Mouse (Mus musculus) megakaryocyte progenitor cell, adult 5-6 weeks (primary cell): ENCODE data around the gene Prr19. TPM values are rescaled to one million over a fixed set of nuclear protein-coding genes. Genes with fewer than 3 reads are reported as not detected.
A peak's percentile ranks its signal among the peaks of the same experiment; 100 is the strongest.

Experiments
- ATAC-seq: replicated peaks from 2 replicates; pipeline ENCODE4 v1.8.0; 2016; ENCODE audit warnings: mild to moderate bottlenecking, moderate TSS enrichment, inconsistent platforms; ENCODE audit not compliant: poor library complexity
- total RNA-seq, 2 experiments: library from RNA; stranded (forward) in 1 of 2; stranded (reverse) in 1 of 2; fragments of 157-497, 149-512 nt in 1 of 2; fragments of 200-1000 nt in 1 of 2; gene quantifications; 2 replicates each; pipeline versions ENCODE4 v1.2.3 to v1.2.4; 2015 to 2017

Prr19 gene
- total RNA-seq, 2 experiments from 2014 or later, result not detected

DNA sequence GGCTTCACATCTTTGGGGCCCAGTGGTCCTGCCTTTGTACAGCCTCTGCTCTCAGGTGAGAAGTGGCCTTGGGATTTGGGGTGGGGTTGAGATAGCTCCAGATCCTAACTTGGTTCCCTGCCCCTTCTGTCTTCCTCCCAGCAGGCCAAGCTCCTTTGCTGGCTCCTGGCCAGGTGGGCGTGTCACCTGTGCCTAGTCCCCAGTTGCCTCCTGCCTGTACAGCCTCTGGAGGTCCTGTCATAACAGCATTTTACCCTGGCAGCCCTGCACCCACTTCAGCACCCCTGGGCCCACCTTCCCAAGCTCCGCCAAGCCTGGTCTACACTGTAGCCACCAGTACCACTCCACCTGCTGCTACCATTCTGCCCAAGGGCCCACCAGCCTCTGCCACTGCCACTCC, 10.3 kb upstream of the Prr19 start:
- ATAC-seq, result peak; percentile 34; the same call in 1 of the 2 replicates

DNA sequence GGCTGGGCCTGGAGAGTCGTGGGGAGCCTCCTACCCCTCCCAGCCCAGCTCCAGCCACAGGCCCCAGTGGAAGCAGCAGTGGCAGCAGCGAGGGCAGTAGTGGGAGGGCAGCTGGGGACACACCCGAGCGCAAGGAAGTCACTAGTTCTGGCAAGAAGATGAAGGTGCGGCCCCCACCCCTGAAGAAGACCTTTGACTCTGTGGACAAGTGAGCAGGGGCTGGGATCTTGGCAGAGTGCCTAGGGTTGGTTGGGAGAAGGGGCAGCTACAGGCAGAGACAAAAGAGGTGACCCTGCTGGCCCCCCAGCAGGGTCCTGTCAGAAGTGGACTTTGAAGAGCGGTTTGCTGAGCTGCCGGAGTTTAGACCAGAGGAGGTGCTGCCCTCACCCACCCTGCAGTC, 9.1 kb upstream of the Prr19 start:
- ATAC-seq, result no peak

DNA sequence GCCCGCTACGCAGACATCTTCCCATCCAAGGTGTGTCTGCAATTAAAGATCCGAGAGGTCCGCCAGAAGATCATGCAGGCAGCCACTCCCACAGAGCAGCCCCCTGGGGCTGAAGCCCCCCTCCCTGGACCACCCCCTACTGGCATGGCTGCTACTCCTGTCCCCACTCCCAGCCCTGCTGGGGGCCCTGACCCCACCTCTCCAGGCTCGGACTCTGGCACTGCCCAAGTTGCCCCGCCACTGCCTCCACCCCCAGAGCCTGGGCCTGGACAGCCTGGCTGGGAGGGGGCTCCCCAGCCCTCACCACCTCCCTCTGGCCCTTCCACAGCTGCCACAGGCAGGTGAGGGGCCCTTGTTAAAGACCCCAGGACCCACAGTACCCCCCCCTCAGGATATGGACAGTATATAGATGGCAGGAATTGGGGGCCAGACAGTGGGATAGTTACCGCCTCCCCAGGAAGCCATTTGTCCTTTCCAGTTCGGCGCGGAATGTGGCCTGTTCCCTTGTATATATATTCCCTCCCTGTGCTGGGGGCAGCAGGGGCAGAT, 7.9 kb upstream of the Prr19 start:
- ATAC-seq, result no peak

DNA sequence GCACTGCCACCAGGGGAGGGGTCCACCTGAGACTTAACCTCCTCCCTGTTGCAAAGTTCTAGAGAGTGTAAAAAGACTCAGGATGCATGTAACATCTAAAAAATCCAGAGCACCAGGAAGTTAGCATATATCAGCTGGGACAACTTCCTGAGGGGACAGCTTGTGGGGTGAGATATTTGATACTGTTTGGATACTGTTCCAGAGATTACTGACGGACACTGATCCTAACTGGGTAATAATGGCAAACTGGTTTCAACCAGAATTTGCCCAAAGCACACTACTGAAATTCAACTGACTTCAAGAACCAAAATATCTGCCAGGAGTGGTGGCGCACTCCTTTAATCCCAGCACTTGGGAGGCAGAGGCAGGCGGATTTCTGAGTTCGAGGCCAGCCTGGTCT, 6.7 kb upstream of the Prr19 start:
- ATAC-seq, result no peak

GRCm38 (mm10) chr7:25294960-25295722, 6.1 kb upstream of the Prr19 start:
- ATAC-seq, result no peak

DNA sequence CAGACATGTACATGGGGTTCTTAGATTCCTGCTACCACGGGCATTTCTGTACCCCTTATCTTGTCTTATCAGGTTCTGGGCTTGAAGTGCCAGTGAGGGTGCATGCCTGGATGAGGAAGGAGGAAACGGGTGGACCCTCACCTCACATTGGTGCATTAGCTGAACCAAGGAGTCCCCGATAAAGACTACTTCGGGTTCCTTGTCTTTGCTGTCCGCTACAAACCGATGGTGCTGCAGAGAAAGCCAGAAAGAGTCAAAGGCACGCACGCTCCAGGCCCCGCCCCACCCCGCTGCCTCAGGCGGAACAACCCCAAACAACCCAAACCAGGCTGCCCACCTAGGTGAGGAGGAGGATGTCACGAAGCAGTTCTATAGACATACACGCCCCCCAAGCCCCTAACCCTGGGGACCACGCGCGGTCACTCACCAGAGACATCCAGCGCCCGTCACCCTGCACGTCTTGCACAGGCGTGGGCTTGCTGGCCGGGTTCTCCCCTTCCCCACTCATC, 4.2 kb upstream of the Prr19 start:
- ATAC-seq, result peak; percentile 49

DNA sequence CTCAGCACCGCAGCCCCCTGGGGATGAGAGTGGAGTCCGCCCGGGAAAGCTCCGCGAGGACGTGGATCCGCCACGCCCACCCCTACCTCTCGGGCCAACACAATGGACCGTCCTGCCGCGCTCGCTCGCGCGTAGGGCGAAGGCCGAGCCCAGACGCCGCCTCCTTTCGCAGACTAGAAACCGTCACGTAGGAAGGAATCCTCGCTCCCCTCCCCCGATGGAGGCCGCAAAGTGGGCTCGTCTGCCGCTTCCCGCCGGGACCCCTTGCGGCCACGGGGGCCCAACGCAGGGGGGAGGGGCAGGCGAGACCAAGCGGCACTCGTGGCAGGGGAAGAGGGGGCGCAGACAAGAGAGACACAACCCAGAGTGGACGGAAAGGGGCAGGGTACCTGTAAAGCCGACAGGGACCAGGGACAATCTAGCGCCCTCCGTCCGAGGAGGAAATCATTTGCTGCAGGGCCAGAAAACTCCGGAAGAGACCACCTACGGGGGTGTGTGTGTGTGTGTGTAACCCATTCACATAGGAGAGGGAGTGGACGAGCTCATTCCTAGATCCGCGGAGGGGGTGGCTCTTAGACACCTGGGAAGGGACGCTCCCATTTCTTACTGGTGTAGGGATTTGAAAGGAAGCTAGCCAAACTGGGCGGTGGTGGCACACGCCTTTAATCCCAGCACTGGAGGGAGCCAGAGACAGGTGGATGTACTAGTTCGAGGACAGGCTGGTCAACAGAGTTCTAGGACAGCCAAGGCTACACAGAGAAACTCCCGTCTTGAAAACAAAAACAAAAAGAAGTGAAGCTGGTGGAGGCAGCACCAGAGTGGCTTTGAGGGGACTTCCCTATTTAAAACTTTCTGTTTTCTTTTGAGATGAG, 3.5 kb upstream of the Prr19 start, which contains the start of gene Pafah1b3:
Gene Pafah1b3, minus strand, starts transcription at position 533 of the 872 bp plus-strand sequence.
- peak; percentile 67 for ATAC-seq

GRCm38 (mm10) chr7:25303003-25303684, 1.9 kb downstream of the Prr19 start:
- ATAC-seq, result no peak

- no peak for ATAC-seq
These were observed 2.4 kb downstream of the Prr19 start for GRCm38 (mm10) chr7:25303685-25304006.

DNA sequence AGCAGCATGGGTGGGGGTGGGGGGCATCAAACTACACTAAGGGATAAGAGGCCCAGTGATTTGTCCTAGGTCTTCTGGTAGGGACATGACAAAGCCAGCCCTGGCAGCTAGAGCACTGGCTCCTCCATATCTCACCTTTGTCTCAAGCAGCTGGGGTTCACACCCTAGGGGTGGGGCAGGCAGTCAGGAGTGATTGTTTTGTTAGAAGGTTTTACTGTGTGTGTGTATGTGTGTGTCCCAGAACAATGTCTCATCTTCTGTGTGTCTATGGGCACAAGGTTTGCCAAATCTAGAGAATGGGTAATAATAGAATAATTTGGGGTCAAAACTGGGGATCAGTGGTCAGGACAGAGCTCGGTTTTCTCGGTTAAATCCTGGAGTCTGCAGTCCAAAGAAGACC, 4.3 kb downstream of the Prr19 start:
- no peak for ATAC-seq

GRCm38 (mm10) chr7:25305956-25306613, 4.9 kb downstream of the Prr19 start, which contains the start of gene Tmem145:
TSS of gene Tmem145 (plus strand) at chr7:25306106.
- peak; percentile 98 for ATAC-seq

DNA sequence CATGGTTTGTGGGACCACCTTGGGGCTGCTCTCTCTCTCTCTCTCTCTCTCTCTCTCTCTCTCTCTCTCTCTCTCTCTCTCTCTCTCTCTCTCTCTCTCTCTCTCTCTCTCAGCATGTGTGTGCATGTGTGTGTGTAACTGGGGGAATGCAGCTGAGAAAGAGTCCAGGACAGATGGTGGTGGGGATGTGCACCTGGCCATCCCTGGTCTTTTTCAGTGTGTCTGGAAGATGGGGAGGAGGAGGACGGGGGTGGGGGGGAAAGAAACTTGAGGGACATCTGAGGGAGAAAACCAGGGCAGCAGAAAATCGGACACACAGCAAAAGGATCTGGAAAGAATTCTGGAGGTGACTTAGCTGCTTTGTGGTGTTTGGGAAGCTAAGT, 5.4 kb downstream of the Prr19 start:
- no peak for ATAC-seq

GRCm38 (mm10) chr7:25308702-25309318, 7.6 kb downstream of the Prr19 start:
- no peak for ATAC-seq

- no peak for ATAC-seq
These were observed 8.2 kb downstream of the Prr19 start for GRCm38 (mm10) chr7:25309425-25309824.

GRCm38 (mm10) chr7:25311193-25311592, 10.0 kb downstream of the Prr19 start:
- ATAC-seq, result no peak

- no peak for ATAC-seq
These were observed 12.1 kb downstream of the Prr19 start for GRCm38 (mm10) chr7:25313325-25313724.

DNA sequence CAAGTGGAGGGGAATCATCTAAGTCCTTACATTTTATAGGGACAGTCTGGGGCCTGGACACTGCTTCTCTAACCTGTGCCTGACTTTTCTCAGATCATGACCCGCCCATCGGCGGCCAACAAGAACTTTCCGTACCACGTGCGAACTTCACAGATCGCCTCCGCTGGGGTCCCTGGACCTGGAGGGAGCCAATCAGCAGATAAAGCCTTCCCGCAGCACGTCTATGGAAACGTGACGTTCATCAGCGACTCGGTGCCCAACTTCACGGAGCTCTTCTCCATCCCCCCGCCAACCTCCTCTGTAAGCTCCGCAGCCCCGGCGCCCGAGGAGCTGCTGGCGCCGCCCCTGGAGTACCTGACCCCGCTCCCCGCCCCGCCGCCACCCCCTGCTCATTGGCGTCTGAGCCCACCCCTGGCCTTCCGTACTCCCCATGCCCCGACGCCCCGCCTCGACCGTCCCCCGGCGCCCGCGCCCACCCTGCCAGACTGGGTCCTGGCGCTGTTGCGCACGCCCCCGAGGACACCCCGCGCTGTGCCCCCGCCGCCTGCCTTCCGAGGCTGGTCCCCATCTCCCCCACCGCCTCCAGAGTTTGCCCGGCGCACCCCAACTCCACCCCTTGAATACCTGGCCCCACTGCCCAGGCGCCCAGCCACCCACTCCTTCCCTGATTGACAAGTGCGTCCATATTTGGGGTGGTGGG, 13.5 kb downstream of the Prr19 start:
- no peak for ATAC-seq

- ATAC-seq, result no peak
These were observed 14.3 kb downstream of the Prr19 start for GRCm38 (mm10) chr7:25315306-25316041.
